Mouse (Mus musculus): ENCODE results near the gene Cyp24a1. TPM values are rescaled to one million over a fixed set of nuclear protein-coding genes. Genes with fewer than 3 reads are reported as not detected.

Gene Cyp24a1
- total and polyA plus RNA-seq, 3 experiments, result not detected

GRCm38 (mm10) chr2:170526513-170526912 lies 29.6 kb upstream of the Cyp24a1 start:
- Histone ChIP-seq H3K27me3 (ENCODE audit: insufficient read depth, low read length) (no peaks in the 10 kb centered on the region), H3K4me1 (ENCODE audit: insufficient read depth, low read depth, low read length) (no peaks in the 10 kb centered on the region; the same call in 1 of the 2 replicates), H3K9me3 (replicated peaks) (peaks cover 34% of the 10 kb centered on the region), H3K36me3 (replicated peaks) (no peaks in the 10 kb centered on the region), H3K4me3 (ENCODE audit: low read depth, low read length) (no peak overlapping the region)
- no peak for DNase-seq (ENCODE audit: low spot score)
- TF ChIP-seq GATA2 (IDR thresholded peaks at IDR 0.05; ENCODE audit: borderline replicate concordance, low read depth, low read length) (no peak), TAL1 (conservative IDR thresholded peaks at IDR 0.05; ENCODE audit: low read depth, low read length) (no peak), CTCF (IDR thresholded peaks at IDR 0.05; ENCODE audit: low read depth, low read length) (no peak), GATA1 (IDR thresholded peaks at IDR 0.05; ENCODE audit: borderline replicate concordance, low read length) (no peak), POLR2AphosphoS5 (IDR thresholded peaks at IDR 0.05; ENCODE audit: insufficient replicate concordance, low read depth, low read length) (no peak)
- no peak for ATAC-seq (ENCODE audit: extremely low read depth, insufficient number of reproducible peaks, low FRiP score, poor library complexity, severe bottlenecking)

DNA sequence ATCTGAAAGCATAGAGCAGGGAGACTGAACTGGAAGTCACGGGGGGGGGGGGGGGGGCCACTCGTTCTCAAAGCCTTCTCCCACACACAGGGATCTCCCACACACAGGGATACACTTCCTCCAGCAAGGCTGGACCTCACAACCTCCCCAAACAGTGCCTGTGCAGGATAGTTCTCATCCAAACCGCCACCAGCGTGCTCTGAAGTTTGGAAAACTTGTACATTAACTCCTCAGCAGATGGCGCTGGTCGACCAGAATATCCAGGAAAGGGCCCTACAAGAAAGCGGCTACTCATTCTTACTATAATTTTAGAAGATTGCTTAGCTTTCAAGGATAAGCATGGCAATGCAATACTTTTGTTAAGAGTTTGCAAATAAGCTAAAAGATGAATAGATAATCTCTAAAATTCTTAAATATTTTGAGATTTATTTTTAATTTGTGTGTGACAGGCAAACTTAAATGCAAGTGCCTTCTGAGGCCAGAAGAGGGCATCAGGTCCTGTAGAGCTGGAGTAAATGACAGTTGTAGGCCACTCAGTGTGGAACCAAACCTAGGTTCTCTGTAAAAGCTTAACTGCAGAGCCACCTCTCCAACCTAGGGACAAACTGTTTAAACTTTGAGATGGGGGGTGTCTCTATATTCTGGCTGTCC lies 23.5 kb upstream of the Cyp24a1 start:
- ATAC-seq (ENCODE audit: extremely low read depth, insufficient number of reproducible peaks, low FRiP score, poor library complexity, severe bottlenecking) (peak; percentile 68), DNase-seq (ENCODE audit: low spot score) (peak; percentile 52)
- no peaks in the 10 kb centered on the region for H3K27me3 ChIP-seq (ENCODE audit: insufficient read depth, low read length)
- TF ChIP-seq GATA1 (IDR thresholded peaks at IDR 0.05; ENCODE audit: borderline replicate concordance, low read length), result no peak
- no peak for TF ChIP-seq GATA2 (IDR thresholded peaks at IDR 0.05; ENCODE audit: borderline replicate concordance, low read depth, low read length)
- no peak for TF ChIP-seq CTCF (IDR thresholded peaks at IDR 0.05; ENCODE audit: low read depth, low read length)
- no peak for TF ChIP-seq TAL1 (conservative IDR thresholded peaks at IDR 0.05; ENCODE audit: low read depth, low read length)
- TF ChIP-seq POLR2AphosphoS5 (IDR thresholded peaks at IDR 0.05; ENCODE audit: insufficient replicate concordance, low read depth, low read length), result no peak
- peaks cover 2% of the 10 kb centered on the region; the same call in 1 of the 2 replicates for H3K4me1 ChIP-seq (ENCODE audit: insufficient read depth, low read depth, low read length)
- H3K4me3 ChIP-seq (ENCODE audit: low read depth, low read length), result no peak overlapping the region
- peaks cover 46% of the 10 kb centered on the region for H3K36me3 ChIP-seq (replicated peaks)
- H3K9me3 ChIP-seq (replicated peaks), result peaks cover 8% of the 10 kb centered on the region; the same call in 1 of the 2 replicates

- Histone ChIP-seq H3K4me3 (ENCODE audit: low read depth, low read length) (no peak overlapping the region), H3K36me3 (replicated peaks) (peaks cover 62% of the 10 kb centered on the region), H3K9me3 (replicated peaks) (no peaks in the 10 kb centered on the region), H3K27me3 (ENCODE audit: insufficient read depth, low read length) (no peaks in the 10 kb centered on the region), H3K4me1 (ENCODE audit: insufficient read depth, low read depth, low read length) (peaks cover 31% of the 10 kb centered on the region)
- ATAC-seq (ENCODE audit: extremely low read depth, insufficient number of reproducible peaks, low FRiP score, poor library complexity, severe bottlenecking) (no peak), DNase-seq (ENCODE audit: low spot score) (no peak)
- no peak for TF ChIP-seq GATA2 (IDR thresholded peaks at IDR 0.05; ENCODE audit: borderline replicate concordance, low read depth, low read length)
- TF ChIP-seq POLR2AphosphoS5 (IDR thresholded peaks at IDR 0.05; ENCODE audit: insufficient replicate concordance, low read depth, low read length), result no peak
- TF ChIP-seq TAL1 (conservative IDR thresholded peaks at IDR 0.05; ENCODE audit: low read depth, low read length), result no peak
- no peak for TF ChIP-seq GATA1 (IDR thresholded peaks at IDR 0.05; ENCODE audit: borderline replicate concordance, low read length)
- no peak for TF ChIP-seq CTCF (IDR thresholded peaks at IDR 0.05; ENCODE audit: low read depth, low read length)
Observed at GRCm38 (mm10) chr2:170513756-170514155, 16.8 kb upstream of the Cyp24a1 start.

- TF ChIP-seq CTCF (IDR thresholded peaks at IDR 0.05; ENCODE audit: low read depth, low read length) (peak; percentile 81), TAL1 (conservative IDR thresholded peaks at IDR 0.05; ENCODE audit: low read depth, low read length) (no peak)
- peak; percentile 71 for ATAC-seq (ENCODE audit: extremely low read depth, insufficient number of reproducible peaks, low FRiP score, poor library complexity, severe bottlenecking)
- H3K4me1 ChIP-seq (ENCODE audit: insufficient read depth, low read depth, low read length), result peaks cover 40% of the 10 kb centered on the region
- peaks cover 38% of the 10 kb centered on the region for H3K36me3 ChIP-seq (replicated peaks)
- DNase-seq (ENCODE audit: low spot score), result peak; percentile 85
- H3K4me3 ChIP-seq (ENCODE audit: low read depth, low read length), result peak overlapping the region; percentile 97
- H3K9me3 ChIP-seq (replicated peaks), result no peaks in the 10 kb centered on the region
- H3K27me3 ChIP-seq (ENCODE audit: insufficient read depth, low read length), result no peaks in the 10 kb centered on the region
Observed at GRCm38 (mm10) chr2:170511073-170511891, 14.3 kb upstream of the Cyp24a1 start.

- H3K4me3 ChIP-seq (ENCODE audit: low read depth, low read length), result peak overlapping the region; percentile 57; the same call in 1 of the 2 replicates
- ATAC-seq (ENCODE audit: extremely low read depth, insufficient number of reproducible peaks, low FRiP score, poor library complexity, severe bottlenecking) (peak; percentile 51), DNase-seq (ENCODE audit: low spot score) (peak; percentile 71)
- H3K4me1 ChIP-seq (ENCODE audit: insufficient read depth, low read depth, low read length), result peaks cover 39% of the 10 kb centered on the region
- H3K36me3 ChIP-seq (replicated peaks), result peaks cover 13% of the 10 kb centered on the region
- H3K9me3 ChIP-seq (replicated peaks), result no peaks in the 10 kb centered on the region
- no peaks in the 10 kb centered on the region for H3K27me3 ChIP-seq (ENCODE audit: insufficient read depth, low read length)
- TF ChIP-seq CTCF (IDR thresholded peaks at IDR 0.05; ENCODE audit: low read depth, low read length), result peak; percentile 65
- TF ChIP-seq TAL1 (conservative IDR thresholded peaks at IDR 0.05; ENCODE audit: low read depth, low read length), result no peak
Observed at GRCm38 (mm10) chr2:170508821-170509220, 11.9 kb upstream of the Cyp24a1 start.

GRCm38 (mm10) chr2:170507734-170508133 lies 10.8 kb upstream of the Cyp24a1 start:
- Histone ChIP-seq H3K9me3 (replicated peaks) (no peaks in the 10 kb centered on the region), H3K4me3 (ENCODE audit: low read depth, low read length) (no peak overlapping the region), H3K4me1 (ENCODE audit: insufficient read depth, low read depth, low read length) (peaks cover 30% of the 10 kb centered on the region), H3K27me3 (ENCODE audit: insufficient read depth, low read length) (no peaks in the 10 kb centered on the region), H3K36me3 (replicated peaks) (peaks cover 3% of the 10 kb centered on the region)
- TF ChIP-seq POLR2AphosphoS5 (IDR thresholded peaks at IDR 0.05; ENCODE audit: insufficient replicate concordance, low read depth, low read length) (no peak), GATA2 (IDR thresholded peaks at IDR 0.05; ENCODE audit: borderline replicate concordance, low read depth, low read length) (no peak), TAL1 (conservative IDR thresholded peaks at IDR 0.05; ENCODE audit: low read depth, low read length) (no peak), GATA1 (IDR thresholded peaks at IDR 0.05; ENCODE audit: borderline replicate concordance, low read length) (no peak), CTCF (IDR thresholded peaks at IDR 0.05; ENCODE audit: low read depth, low read length) (peak; percentile 44)
- ATAC-seq (ENCODE audit: extremely low read depth, insufficient number of reproducible peaks, low FRiP score, poor library complexity, severe bottlenecking) (peak; percentile 23; the same call in 1 of the 2 replicates), DNase-seq (ENCODE audit: low spot score) (peak; percentile 56)
